Mouse (Mus musculus) ES-Bruce4 (cell line): ENCODE measurements around the gene Selplg. TPM values are rescaled to one million over a fixed set of nuclear protein-coding genes. Genes with fewer than 3 reads are reported as not detected.

ENCODE experiments used
- H3K27ac ChIP-seq: 2 replicates; pipeline ENCODE4 v1.5.1; 2012; ENCODE audit warnings: low read length, inconsistent platforms; ENCODE audit not compliant: insufficient read depth
- H3K27me3 ChIP-seq: 2 replicates; pipeline ENCODE4 v1.6.1; 2012; ENCODE audit warnings: mild to moderate bottlenecking, low read length, inconsistent platforms; ENCODE audit not compliant: control insufficient read depth, poor library complexity, insufficient read depth, severe bottlenecking
- H3K36me3 ChIP-seq: 2 replicates; pipeline ENCODE4 v1.6.1; 2012; ENCODE audit warnings: inconsistent platforms, mild to moderate bottlenecking, low read length, moderate library complexity; ENCODE audit not compliant: control insufficient read depth, poor library complexity, insufficient read depth, severe bottlenecking
- H3K4me1 ChIP-seq: one replicate; pipeline ENCODE4 v1.8.1; 2011; ENCODE audit warnings: low read length; ENCODE audit not compliant: control insufficient read depth, insufficient read depth
- H3K4me3 ChIP-seq: 2 replicates; pipeline ENCODE4 v1.5.1; 2011; ENCODE audit warnings: low read depth, mild to moderate bottlenecking, low read length
- H3K9ac ChIP-seq: 2 replicates; pipeline ENCODE4 v1.6.1; 2012; ENCODE audit warnings: low read depth, mild to moderate bottlenecking, inconsistent platforms; ENCODE audit not compliant: poor library complexity, severe bottlenecking
- H3K9me3 ChIP-seq: replicated peaks from 2 replicates; pipeline ENCODE4 v1.6.1; 2012; ENCODE audit warnings: mild to moderate bottlenecking, low read length, inconsistent platforms; ENCODE audit not compliant: control insufficient read depth, poor library complexity, insufficient read depth, severe bottlenecking
- CTCF ChIP-seq: IDR thresholded peaks from one replicate; pipeline ENCODE4 v1.8.1; 2011; ENCODE audit warnings: low read depth, low read length
- EP300 ChIP-seq: IDR thresholded peaks from 2 replicates; pipeline ENCODE4 v1.6.1; 2011; ENCODE audit warnings: low read depth, low read length; ENCODE audit not compliant: insufficient read depth
- POLR2A ChIP-seq: IDR thresholded peaks from one replicate; pipeline ENCODE4 v1.8.1; 2011; ENCODE audit warnings: low read length; ENCODE audit not compliant: insufficient read depth
- polyA plus RNA-seq: library from polyadenylated mRNA; stranded (reverse); fragments of >200 nt; gene quantifications from 2 replicates; pipeline ENCODE4 v1.2.4, GENCODE M21; 2011; ENCODE audit warnings: low read depth; ENCODE audit not compliant: missing spikeins, insufficient read depth, insufficient read length

The Selplg gene
- polyA plus RNA-seq, 1 experiment, result 0.72 TPM

- no peaks in the 10 kb centered on the region for H3K9me3 ChIP-seq
- H3K4me3 ChIP-seq, result no peak overlapping the region
- peak overlapping the region; percentile 88 for H3K27ac ChIP-seq
- H3K36me3 ChIP-seq, result no peaks in the 10 kb centered on the region
- no peak for TF ChIP-seq CTCF
- TF ChIP-seq POLR2A, result no peak
- no peak for TF ChIP-seq EP300
- H3K9ac ChIP-seq, result peak overlapping the region; percentile 6; the same call in 1 of the 2 replicates
- peaks cover 17% of the 10 kb centered on the region for H3K4me1 ChIP-seq
- H3K27me3 ChIP-seq, result no peaks in the 10 kb centered on the region
Observed at GRCm38 (mm10) chr5:113874063-113875024, 41.9 kb upstream of the Selplg start.

- Histone ChIP-seq H3K36me3 (no peaks in the 10 kb centered on the region), H3K27ac (peak overlapping the region; percentile 88), H3K9ac (peak overlapping the region; percentile 6; the same call in 1 of the 2 replicates), H3K27me3 (no peaks in the 10 kb centered on the region), H3K4me1 (peaks cover 10% of the 10 kb centered on the region), H3K4me3 (0 out of 2 replicates have a peak overlapping the region, but pooled peaks have one; percentile 8), H3K9me3 (no peaks in the 10 kb centered on the region)
- TF ChIP-seq CTCF (no peak), EP300 (peak; percentile 93)
Observed at GRCm38 (mm10) chr5:113872936-113873912, 40.8 kb upstream of the Selplg start.

- Histone ChIP-seq H3K27ac (peak overlapping the region; percentile 68), H3K9me3 (no peaks in the 10 kb centered on the region), H3K36me3 (no peaks in the 10 kb centered on the region), H3K4me1 (peaks cover 10% of the 10 kb centered on the region), H3K27me3 (no peaks in the 10 kb centered on the region), H3K4me3 (no peak overlapping the region), H3K9ac (no peak overlapping the region)
- TF ChIP-seq POLR2A, result no peak
Observed at GRCm38 (mm10) chr5:113871903-113872548, 39.6 kb upstream of the Selplg start.

DNA sequence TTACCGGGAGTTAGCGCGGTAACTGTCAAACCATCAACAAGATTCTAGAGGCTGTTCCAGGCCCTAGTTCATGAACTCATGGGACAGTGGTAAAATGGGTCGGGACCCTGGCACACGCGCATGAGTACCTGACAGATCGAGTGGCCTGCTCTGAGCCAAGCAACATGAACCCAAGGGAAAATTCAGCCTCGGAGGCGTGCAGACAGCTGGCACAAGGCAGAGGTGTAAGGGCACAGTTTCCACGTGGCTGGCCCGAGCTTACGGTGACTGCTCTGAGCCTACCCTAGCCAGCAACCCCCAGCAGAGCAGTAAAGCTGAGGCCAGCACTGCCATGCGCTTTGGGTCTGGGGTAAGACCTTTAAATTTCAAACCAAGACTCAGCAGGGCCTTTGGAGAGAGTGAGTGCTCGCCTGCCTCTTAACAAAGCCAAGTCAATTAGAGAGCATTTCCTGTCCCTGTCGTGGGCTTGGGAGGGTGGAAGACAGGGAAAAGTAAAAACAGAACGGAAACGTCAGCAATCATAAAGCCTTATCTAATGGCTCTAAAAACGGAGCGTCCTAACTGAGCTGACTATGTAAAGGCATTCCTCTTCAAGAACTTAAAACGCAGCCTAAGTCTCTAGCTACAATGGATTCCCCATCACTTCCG is 38.1 kb upstream of the Selplg start:
- Histone ChIP-seq H3K4me1 (peaks cover 5% of the 10 kb centered on the region), H3K27ac (no peak overlapping the region), H3K36me3 (no peaks in the 10 kb centered on the region), H3K9ac (no peak overlapping the region), H3K4me3 (no peak overlapping the region), H3K27me3 (no peaks in the 10 kb centered on the region), H3K9me3 (no peaks in the 10 kb centered on the region)
- TF ChIP-seq EP300 (no peak), CTCF (no peak), POLR2A (no peak)

DNA sequence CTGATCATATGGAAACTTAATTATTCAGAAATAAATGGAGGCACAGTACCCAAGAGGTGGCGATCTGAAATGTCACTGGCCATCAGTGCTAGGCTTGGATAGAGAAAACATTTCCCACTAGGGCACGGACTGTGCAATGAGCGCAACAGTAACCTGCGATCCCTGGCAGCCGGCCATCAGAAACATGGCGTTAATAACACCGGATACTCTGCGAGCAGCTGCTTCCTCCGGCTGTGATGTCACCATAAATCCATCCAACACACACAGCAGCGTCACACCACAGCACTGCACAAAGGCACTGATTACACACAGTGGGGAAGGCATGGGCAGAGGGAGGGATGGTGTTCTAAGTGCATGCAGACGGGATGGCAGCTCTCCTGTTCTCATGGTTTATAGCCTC is 36.7 kb upstream of the Selplg start:
- H3K4me3 ChIP-seq, result no peak overlapping the region
- H3K36me3 ChIP-seq, result no peaks in the 10 kb centered on the region
- H3K27me3 ChIP-seq, result no peaks in the 10 kb centered on the region
- H3K27ac ChIP-seq, result no peak overlapping the region
- peaks cover 4% of the 10 kb centered on the region for H3K4me1 ChIP-seq
- H3K9ac ChIP-seq, result no peak overlapping the region
- H3K9me3 ChIP-seq, result no peaks in the 10 kb centered on the region
- no peak for TF ChIP-seq CTCF
- TF ChIP-seq EP300, result no peak
- no peak for TF ChIP-seq POLR2A
